Mouse (Mus musculus) olfactory bulb, adult 2 months (tissue): ENCODE measurements around the gene Spred1.

Source experiments
- CTCF ChIP-seq: fragments of 200-500 bp; IDR thresholded peaks from 2 replicates; pipeline ENCODE4 v1.5.1; 2012; ENCODE audit warnings: low read depth, mild to moderate bottlenecking, low read length, moderate library complexity; ENCODE audit not compliant: insufficient read depth
- POLR2A ChIP-seq: fragments of 200-500 bp; IDR thresholded peaks from 2 replicates; pipeline ENCODE4 v1.6.1; 2012; ENCODE audit warnings: mild to moderate bottlenecking, low read depth, low read length, moderate library complexity; ENCODE audit not compliant: insufficient read depth

DNA sequence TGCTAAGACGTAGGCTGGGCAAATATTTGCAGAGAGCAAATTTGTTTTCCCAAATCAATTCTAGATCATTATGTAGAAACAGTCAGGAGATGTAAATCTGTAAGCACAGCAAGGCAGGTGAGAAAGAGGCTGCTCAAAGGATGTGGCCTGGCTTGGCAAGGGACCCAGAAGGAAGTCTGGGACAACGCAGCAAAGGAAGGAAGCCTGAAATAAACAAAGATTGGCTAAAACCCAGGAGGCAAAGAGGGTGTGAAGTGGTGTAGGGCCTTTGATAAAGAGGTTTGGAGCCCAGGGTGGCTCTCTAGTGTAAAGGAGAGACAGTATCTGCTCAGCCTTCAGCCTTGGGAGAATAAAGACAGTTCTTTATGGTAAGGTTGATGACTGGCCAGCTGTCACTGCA lies 11.9 kb upstream of the Spred1 start:
- TF ChIP-seq POLR2A (no peak), CTCF (no peak)
